Mouse (Mus musculus): ENCODE results near the gene Npvf.
"Not testable (repeated sequence)": the region's sequence is repeated elsewhere in the genome, so short reads cannot be mapped to it uniquely, and the experiment has no call there.

Npvf gene

DNA sequence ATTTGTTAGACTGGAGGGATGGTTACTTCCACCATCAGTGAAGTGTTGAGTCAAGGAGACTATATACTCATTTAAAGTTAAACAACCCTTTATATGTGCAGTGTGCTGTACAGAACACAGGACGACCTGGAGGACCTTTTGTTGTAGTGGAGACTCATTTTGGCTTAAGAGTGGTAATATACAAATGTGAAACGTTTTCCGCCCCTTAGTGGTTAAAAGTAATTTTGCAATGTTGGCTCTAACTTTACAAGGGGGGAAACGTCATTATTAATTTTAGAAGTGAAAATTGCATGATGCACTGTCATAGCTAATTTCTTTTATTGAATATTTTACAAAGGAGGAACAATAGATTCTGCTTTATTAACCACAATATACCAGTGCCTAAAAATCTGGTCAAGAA, 13.9 kb downstream of the Npvf start:
- DNase-seq (ENCODE audit: low spot score) = no peak

- no peak for DNase-seq (ENCODE audit: low spot score)
These were observed 14.6 kb downstream of the Npvf start for GRCm38 (mm10) chr6:50639656-50640055.

GRCm38 (mm10) chr6:50626170-50626569, 28.1 kb downstream of the Npvf start:
- DNase-seq (ENCODE audit: low spot score) = not testable (repeated sequence)

DNA sequence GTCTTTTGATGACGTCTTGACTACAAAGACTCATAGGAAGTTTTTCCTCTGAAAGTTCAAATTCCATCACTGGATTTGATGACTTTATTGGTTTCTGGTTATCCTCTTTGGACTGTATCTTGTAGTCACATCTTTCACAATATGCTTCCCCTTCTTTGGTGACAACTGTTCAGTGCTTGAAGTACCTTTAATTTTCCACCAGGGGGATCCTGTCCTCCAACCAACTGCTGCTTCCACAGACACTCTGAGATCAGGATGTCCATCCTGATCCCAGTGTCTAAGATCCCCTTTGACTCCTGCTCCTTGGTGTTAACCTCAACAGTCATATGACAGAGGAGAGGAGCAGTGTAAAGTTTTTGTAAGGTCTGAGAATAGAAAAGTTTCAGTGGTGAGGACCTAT, 36.0 kb downstream of the Npvf start:
- not testable (repeated sequence) for DNase-seq (ENCODE audit: low spot score)

DNA sequence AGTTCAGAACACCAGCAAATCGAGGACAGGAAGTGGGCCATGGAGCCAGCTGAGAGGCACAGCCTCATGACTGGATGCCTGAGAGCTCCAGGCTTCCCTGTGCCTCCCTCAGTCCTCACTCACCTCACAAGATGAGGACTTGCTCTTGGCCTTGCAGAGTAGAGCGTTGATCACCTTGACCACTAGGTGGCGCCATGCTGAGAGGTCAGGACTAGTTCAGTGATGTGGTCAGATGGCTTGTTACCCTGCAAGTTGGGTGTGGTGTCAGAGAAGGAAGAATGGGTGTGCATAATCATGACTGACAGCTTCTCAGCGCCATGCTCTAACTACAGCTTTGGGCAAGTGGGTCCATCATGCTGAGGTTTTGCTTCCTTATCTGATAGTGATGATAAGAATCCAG, 52.6 kb downstream of the Npvf start:
- no peak for DNase-seq (ENCODE audit: low spot score)
